Mouse (Mus musculus) myocyte (in vitro differentiated cells): ENCODE data around the gene Otos.

ENCODE experiments used
- CEBPB ChIP-seq: IDR thresholded peaks from 2 replicates; pipeline ENCODE4 v1.6.1; 2011; ENCODE audit warnings: mild to moderate bottlenecking, moderate library complexity; ENCODE audit not compliant: poor library complexity, insufficient read depth, severe bottlenecking
- E2F4 ChIP-seq: IDR thresholded peaks from one replicate; pipeline ENCODE4 v1.6.1; 2011; ENCODE audit warnings: mild to moderate bottlenecking, control low read depth, moderate library complexity; ENCODE audit not compliant: insufficient read depth
- MAX ChIP-seq: IDR thresholded peaks from one replicate; pipeline ENCODE4 v1.6.1; 2011; ENCODE audit warnings: low read depth, mild to moderate bottlenecking, control low read depth
- MYOD1 ChIP-seq, 3 experiments: IDR thresholded peaks; one replicate each; pipeline ENCODE4 v1.6.1; 2011; ENCODE audit warnings: control low read depth in 2 of 3, low read depth in 2 of 3, mild to moderate bottlenecking in 2 of 3, moderate library complexity in 1 of 3; ENCODE audit not compliant: insufficient read length in 2 of 3, control insufficient read depth in 1 of 3
- MYOG ChIP-seq, 3 experiments: IDR thresholded peaks; one replicate each; pipeline ENCODE4 v1.6.1; 2011; ENCODE audit warnings: control low read depth in 2 of 3, low read depth in 2 of 3, mild to moderate bottlenecking in 2 of 3; ENCODE audit not compliant: insufficient read length in 2 of 3, control insufficient read depth in 1 of 3, insufficient read depth in 1 of 3
- POLR2A ChIP-seq: IDR thresholded peaks from one replicate; pipeline ENCODE4 v1.6.1; 2011; ENCODE audit warnings: low read depth, mild to moderate bottlenecking, control low read depth, moderate library complexity; ENCODE audit not compliant: insufficient read length
- POLR2AphosphoS2 ChIP-seq: IDR thresholded peaks from one replicate; pipeline ENCODE4 v1.6.1; 2011; ENCODE audit warnings: low read depth, control low read depth; ENCODE audit not compliant: insufficient read length
- REST ChIP-seq: IDR thresholded peaks from one replicate; pipeline ENCODE4 v1.6.1; 2011; ENCODE audit warnings: mild to moderate bottlenecking, control low read depth, moderate library complexity; ENCODE audit not compliant: insufficient read depth, insufficient read length
- SRF ChIP-seq: IDR thresholded peaks from one replicate; pipeline ENCODE4 v1.6.1; 2011; ENCODE audit warnings: low read depth; ENCODE audit not compliant: control insufficient read depth, insufficient read length
- TCF12 ChIP-seq: IDR thresholded peaks from one replicate; pipeline ENCODE4 v1.6.1; 2011; ENCODE audit warnings: mild to moderate bottlenecking, control low read depth; ENCODE audit not compliant: poor library complexity, insufficient read depth, severe bottlenecking
- USF1 ChIP-seq: IDR thresholded peaks from one replicate; pipeline ENCODE4 v1.6.1; 2011; ENCODE audit warnings: low read depth, mild to moderate bottlenecking, control low read depth, moderate library complexity

DNA sequence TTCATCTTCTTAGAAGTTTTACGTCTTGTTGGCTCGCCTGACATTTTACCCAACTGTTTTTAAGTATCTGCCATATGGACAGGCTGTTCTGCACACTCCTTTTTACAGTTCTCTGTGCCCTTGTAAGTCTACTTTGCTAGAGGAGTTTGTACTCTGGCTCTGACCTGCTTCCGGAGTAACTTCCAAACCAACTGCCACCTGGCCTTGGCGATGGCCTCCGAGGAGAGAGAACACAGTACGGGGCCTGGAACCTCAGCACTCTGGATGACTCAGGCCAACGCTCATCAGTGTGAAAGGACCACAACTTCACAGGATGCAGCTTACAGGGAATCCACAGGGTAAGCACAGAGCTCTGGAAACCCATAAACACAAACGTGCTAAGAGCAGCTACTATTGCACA lies 14.9 kb downstream of the Otos start:
- TF ChIP-seq POLR2A (no peak), MYOD1 (IDR thresholded peaks at IDR 0.05; ENCODE audit: control insufficient read depth in 1 of 3, insufficient read length in 2 of 3, low read depth in 2 of 3) (no peak), TCF12 (no peak), MAX (no peak), POLR2AphosphoS2 (no peak), E2F4 (no peak), CEBPB (no peak), REST (no peak), USF1 (no peak), MYOG (IDR thresholded peaks at IDR 0.05; ENCODE audit: control insufficient read depth in 1 of 3, insufficient read depth in 1 of 3, insufficient read length in 2 of 3, low read depth in 2 of 3) (no peak), SRF (no peak)
